Mouse (Mus musculus): ENCODE results near the gene Prrt1.
A peak's percentile ranks its signal among the peaks of the same experiment; 100 is the strongest.

The Prrt1 gene

GRCm38 (mm10) chr17:34671151-34672066 is 42.1 kb downstream of the Prrt1 start:
- DNase-seq (ENCODE audit: extremely low spot score, low spot score) = peak; percentile 52

GRCm38 (mm10) chr17:34672246-34672792 is 43.0 kb downstream of the Prrt1 start:
- peak; percentile 22 for DNase-seq (ENCODE audit: extremely low spot score, low spot score)

GRCm38 (mm10) chr17:34673139-34673538 is 43.8 kb downstream of the Prrt1 start:
- DNase-seq (ENCODE audit: extremely low spot score, low spot score) = no peak

GRCm38 (mm10) chr17:34674524-34675204 is 45.3 kb downstream of the Prrt1 start:
- DNase-seq (ENCODE audit: extremely low spot score, low spot score) = no peak

GRCm38 (mm10) chr17:34675205-34676092 is 46.1 kb downstream of the Prrt1 start:
- no peak for DNase-seq (ENCODE audit: extremely low spot score, low spot score)

- no peak for DNase-seq (ENCODE audit: extremely low spot score, low spot score)
Measured at GRCm38 (mm10) chr17:34676093-34676460, 46.7 kb downstream of the Prrt1 start.

- DNase-seq (ENCODE audit: extremely low spot score, low spot score) = no peak
Measured at GRCm38 (mm10) chr17:34676671-34677070, 47.3 kb downstream of the Prrt1 start.

- DNase-seq (ENCODE audit: extremely low spot score, low spot score) = no peak
Measured at GRCm38 (mm10) chr17:34680191-34680590, 50.9 kb downstream of the Prrt1 start.

- DNase-seq (ENCODE audit: extremely low spot score, low spot score) = no peak
Measured at GRCm38 (mm10) chr17:34680621-34681020, 51.3 kb downstream of the Prrt1 start.

- DNase-seq (ENCODE audit: extremely low spot score, low spot score) = no peak
Measured at GRCm38 (mm10) chr17:34681132-34681571, 51.8 kb downstream of the Prrt1 start.

- DNase-seq (ENCODE audit: extremely low spot score, low spot score) = no peak
Measured at GRCm38 (mm10) chr17:34681881-34682536, 52.7 kb downstream of the Prrt1 start.
